In the genomic region with DNA sequence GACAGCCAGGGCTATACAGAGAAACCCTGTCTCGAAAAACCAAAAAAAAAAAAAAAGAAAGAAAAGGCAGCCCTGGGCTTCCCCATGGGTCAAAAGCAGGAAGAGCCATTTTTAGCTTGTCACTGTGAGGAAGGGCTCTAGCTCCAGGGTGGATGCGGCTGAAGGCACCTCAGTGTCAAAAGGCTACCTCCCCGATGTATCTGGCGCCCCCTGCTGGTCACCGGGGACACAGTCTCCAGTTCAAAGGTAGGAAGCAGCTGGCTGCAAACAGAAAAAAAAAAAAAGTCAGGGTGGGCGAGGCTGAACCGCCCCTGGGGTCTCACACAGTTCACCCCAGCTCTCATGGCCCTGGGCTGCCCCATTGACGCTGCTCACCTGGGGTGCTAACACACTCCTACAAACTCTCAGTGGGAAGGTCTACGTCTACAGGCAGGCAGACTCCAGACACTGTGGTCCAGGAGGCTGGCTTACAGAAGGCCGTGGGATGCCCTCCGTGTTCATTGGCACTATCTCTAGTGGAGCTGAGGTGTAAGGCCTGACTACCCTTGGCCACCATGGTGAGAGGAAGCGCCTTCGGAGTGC, we compare ENCODE assay signal across 9 mouse cellular contexts. TPM values are rescaled to one million over a fixed set of nuclear protein-coding genes. Genes with fewer than 3 reads are reported as not detected.
A peak's percentile ranks its signal among the peaks of the same experiment; 100 is the strongest.
DNase-seq lines count a peak whose midpoint lies in the region; ATAC-seq and TF ChIP-seq lines count a peak whose summit lies in the region.
"Had no signal": no experiment of that assay in that cellular context is flagged by ENCODE, and none has a peak within 500 bp of the region (broad histone marks: within the 10 kb centered on the region; RNA-seq: fewer than 3 reads in every experiment).

No protein-coding gene starts in this region.

- no peak overlapping the region for H3K4me2 ChIP-seq in kidney, postnatal 0 days (ENCODE audit: low read length)
- no peak overlapping the region for H3K4me2 ChIP-seq in liver, embryonic 14.5 days (ENCODE audit: low read depth)
- H3K4me2 ChIP-seq: embryonic facial prominence, embryonic 13.5 days had no signal

- no peaks in the 10 kb centered on the region for H3K27me3 ChIP-seq in kidney, postnatal 0 days (ENCODE audit: insufficient read depth, low read length)
- no peaks in the 10 kb centered on the region for H3K27me3 ChIP-seq in liver, embryonic 14.5 days (ENCODE audit: control insufficient read depth, insufficient read depth, low read length)
- H3K27me3 ChIP-seq: embryonic facial prominence, embryonic 13.5 days had no signal

- no peak overlapping the region for H3K9ac ChIP-seq in kidney, postnatal 0 days (ENCODE audit: low read depth, low read length)
- H3K9ac ChIP-seq in liver, embryonic 14.5 days (replicated peaks) = no peak overlapping the region
- H3K9ac ChIP-seq: embryonic facial prominence, embryonic 13.5 days had no signal

- no peak for TF ChIP-seq EP300 in liver, embryonic 14.5 days (IDR thresholded peaks at IDR 0.05; ENCODE audit: low read depth)

- no peaks in the 10 kb centered on the region for H3K4me1 ChIP-seq in kidney, postnatal 0 days (replicated peaks; ENCODE audit: insufficient read depth, low read length)
- peaks cover 0 to 2% of the 10 kb centered on the region in 2 experiments; a peak in 2 of 4 replicates for H3K4me1 ChIP-seq in liver, embryonic 14.5 days (replicated peaks; ENCODE audit: control insufficient read depth in 2 of 2, insufficient read depth in 2 of 2, low read length in 1 of 2)
- H3K4me1 ChIP-seq: embryonic facial prominence, embryonic 13.5 days had no signal

- H3K4me3 ChIP-seq in kidney, postnatal 0 days (replicated peaks; ENCODE audit: low read depth, low read length) = no peak overlapping the region
- H3K4me3 ChIP-seq in liver, embryonic 14.5 days (ENCODE audit: insufficient read depth in 1 of 2, low read depth in 2 of 2, low read length in 2 of 2) = no peak overlapping the region
- H3K4me3 ChIP-seq: embryonic facial prominence, embryonic 13.5 days had no signal

- peak; percentile 93 for TF ChIP-seq CTCF in kidney, postnatal 0 days (IDR thresholded peaks at IDR 0.05; ENCODE audit: low read depth)
- TF ChIP-seq CTCF in liver, embryonic 14.5 days (IDR thresholded peaks at IDR 0.05; ENCODE audit: low read depth) = peak; percentile 94

- DNase-seq in B cell, adult 2 months = peak; percentile 94
- peak; percentile 62 for DNase-seq in adrenal gland, adult 8-10 months
- peak; percentile 77 for DNase-seq in embryo, embryonic 9.5 days (ENCODE audit: extremely low spot score)
- DNase-seq in heart, adult 8-10 months (ENCODE audit: low spot score) = peak; percentile 80
- peak; percentile 91 for DNase-seq in kidney, postnatal 0 days (ENCODE audit: low spot score)
- DNase-seq in liver, embryonic 14.5 days (ENCODE audit: low read depth in 3 of 3, low spot score in 3 of 3) = peak; percentile 58 to 60 (median 58)
- peak; percentile 96 for DNase-seq in testis, postnatal 10 days (ENCODE audit: low spot score)

- 33% methylated on average over 12 of the region's 13 CpGs for WGBS in kidney, postnatal 0 days
- 28% methylated on average over 13 of the region's 13 CpGs for WGBS in liver, embryonic 14.5 days (ENCODE audit: insufficient replicate concordance)

- H3K36me3 ChIP-seq in kidney, postnatal 0 days (ENCODE audit: insufficient read depth, low read length) = no peaks in the 10 kb centered on the region
- no peaks in the 10 kb centered on the region for H3K36me3 ChIP-seq in liver, embryonic 14.5 days (replicated peaks; ENCODE audit: control insufficient read depth, insufficient read depth, low read depth)
- H3K36me3 ChIP-seq: embryonic facial prominence, embryonic 13.5 days had no signal

- no peak overlapping the region for H3K27ac ChIP-seq in kidney, postnatal 0 days
- H3K27ac ChIP-seq in liver, embryonic 14.5 days = no peak overlapping the region
- H3K27ac ChIP-seq: embryonic facial prominence, embryonic 13.5 days had no signal

- H3K9me3 ChIP-seq in kidney, postnatal 0 days (replicated peaks; ENCODE audit: low read length) = no peaks in the 10 kb centered on the region
- H3K9me3 ChIP-seq in liver, embryonic 14.5 days (ENCODE audit: control insufficient read depth, low read length) = no peaks in the 10 kb centered on the region
- H3K9me3 ChIP-seq: embryonic facial prominence, embryonic 13.5 days had no signal

- ATAC-seq in kidney, postnatal 0 days (replicated peaks; ENCODE audit: low FRiP score, low read depth) = peak; percentile 12; the same call in 1 of the 2 replicates
- ATAC-seq in liver, embryonic 14.5 days (ENCODE audit: insufficient read depth) = peak; percentile 31; the same call in 1 of the 2 replicates
- ATAC-seq in neutrophil, adult 5-6 weeks (ENCODE audit: extremely low read depth, insufficient number of reproducible peaks, low FRiP score, poor library complexity, severe bottlenecking) = peak; percentile 76

RNA-seq across cellular contexts. Expression of gene Arhgef10l, which starts 8.6 kb away (rescaled TPM):
- 10 to 100 TPM; 13.3 to 46.3 (median 28.5) TPM for total RNA-seq in adrenal gland, adult 8-10 months (2022)
- total RNA-seq in heart, adult 8-10 months (2022) = 10 to 100 TPM; 59.6 to 80.5 (median 71.9) TPM
- 21.2 and 22.2 TPM in 2 replicates for polyA plus RNA-seq in kidney, postnatal 0 days (2015; fragmentation: Nextera tagmentation; extraction: Ambion mirVana)
- 2.4 and 2.8 TPM in 2 replicates for polyA plus RNA-seq in liver, embryonic 14.5 days (2012; rRNA removed)
- polyA plus RNA-seq in liver, embryonic 14.5 days (2014; fragmentation: Nextera tagmentation; extraction: Ambion mirVana) = 2.1 and 2.5 TPM in 2 replicates
- total RNA-seq in neutrophil, adult 5-6 weeks (2017) = 3.7 and 4.2 TPM in 2 replicates

RNA-seq across cellular contexts. Expression of gene Rcc2, which starts 25.9 kb away (rescaled TPM):
- total RNA-seq in adrenal gland, adult 8-10 months (2022) = 10 to 100 TPM; 71.0 to 87.5 (median 77.3) TPM
- total RNA-seq in heart, adult 8-10 months (2022) = 10 to 100 TPM; 11.4 to 12.5 (median 11.9) TPM
- polyA plus RNA-seq in kidney, postnatal 0 days (2015; fragmentation: Nextera tagmentation; extraction: Ambion mirVana) = 25.6 and 35.6 TPM in 2 replicates
- polyA plus RNA-seq in liver, embryonic 14.5 days (2012; rRNA removed) = 44.0 and 50.3 TPM in 2 replicates
- polyA plus RNA-seq in liver, embryonic 14.5 days (2014; fragmentation: Nextera tagmentation; extraction: Ambion mirVana) = 16.5 and 27.6 TPM in 2 replicates
- 59.2 and 63.5 TPM in 2 replicates for total RNA-seq in neutrophil, adult 5-6 weeks (2017)

Comparison
In these comparisons a context has a peak if more than half of its experiments do, and no peak if none do; other contexts are left out.
1. ATAC-seq: peak in every context shown above with its lines; median percentile 76 in neutrophil, adult 5-6 weeks; 31 in liver, embryonic 14.5 days; 12 in kidney, postnatal 0 days.